Mouse (Mus musculus) lung, embryonic 15.5 days (tissue): Measurements from ENCODE around the gene Parvb. TPM values are rescaled to one million over a fixed set of nuclear protein-coding genes. Genes with fewer than 3 reads are reported as not detected.

Experiments used
- ATAC-seq: fragments of 200-750 bp; cut with Nextera tagmentation; 2 replicates; pipeline ENCODE4 v1.8.0; 2017; ENCODE audit warnings: moderate number of reproducible peaks, borderline replicate concordance; ENCODE audit not compliant: low FRiP score, low TSS enrichment; ENCODE audit errors: extremely low read depth
- H3K27ac ChIP-seq: fragments of 300-500 bp; sonication (generic); 2 replicates; pipeline ENCODE4 v1.5.1; 2015; ENCODE audit warnings: moderate library complexity, mild to moderate bottlenecking, inconsistent platforms
- H3K27me3 ChIP-seq: fragments of 300-500 bp; sonication (generic); 2 replicates; pipeline ENCODE4 v1.6.1; 2015; ENCODE audit warnings: inconsistent platforms
- H3K36me3 ChIP-seq: fragments of 300-500 bp; sonication (generic); 2 replicates; pipeline ENCODE4 v1.6.1; 2015; ENCODE audit warnings: inconsistent platforms
- H3K4me1 ChIP-seq: fragments of 300-500 bp; sonication (generic); 2 replicates; pipeline ENCODE4 v1.6.1; 2015; ENCODE audit warnings: inconsistent platforms
- H3K4me2 ChIP-seq: fragments of 300-500 bp; sonication (generic); 2 replicates; pipeline ENCODE4 v1.6.1; 2015; ENCODE audit warnings: inconsistent platforms, mild to moderate bottlenecking, moderate library complexity
- H3K4me3 ChIP-seq: fragments of 300-500 bp; sonication (generic); 2 replicates; pipeline ENCODE4 v1.5.1; 2015; ENCODE audit warnings: mild to moderate bottlenecking, inconsistent platforms
- H3K9ac ChIP-seq: fragments of 300-500 bp; sonication (generic); 2 replicates; pipeline ENCODE4 v1.6.1; 2015; ENCODE audit warnings: inconsistent platforms
- H3K9me3 ChIP-seq: fragments of 300-500 bp; sonication (generic); 2 replicates; pipeline ENCODE4 v1.6.1; 2016; ENCODE audit warnings: inconsistent platforms
- WGBS: fragments of 180-500 bp; shearing (Covaris S2); methylation state at CpG from one replicate; pipeline ENCODE4 v1.1.7; 2015; 5-methylcytosine and 5-hydroxymethylcytosine counted together
- polyA plus RNA-seq: library from polyadenylated mRNA; unstranded; fragments of >200 nt; fragmentation: Nextera tagmentation; extraction: Ambion mirVana; gene quantifications from 2 replicates; pipeline ENCODE4 v1.2.1, GENCODE M21; 2015

Parvb gene
- polyA plus RNA-seq, 1 experiment from 2014 or later: 4.6 TPM

- WGBS: 87% methylated on average over 6 of the region's 6 CpGs
- H3K27me3 ChIP-seq: no peaks in the 10 kb centered on the region
- no peaks in the 10 kb centered on the region for H3K4me1 ChIP-seq
- H3K36me3 ChIP-seq: no peaks in the 10 kb centered on the region
- no peak overlapping the region for H3K9ac ChIP-seq
- no peak for ATAC-seq
- H3K9me3 ChIP-seq: no peaks in the 10 kb centered on the region
- no peak overlapping the region for H3K4me3 ChIP-seq
- H3K27ac ChIP-seq: no peak overlapping the region
- no peak overlapping the region for H3K4me2 ChIP-seq
Observed at GRCm38 (mm10) chr15:84262630-84263029, 30.8 kb downstream of the Parvb start.

- Histone ChIP-seq H3K4me1 (no peaks in the 10 kb centered on the region), H3K4me2 (no peak overlapping the region), H3K4me3 (no peak overlapping the region), H3K27ac (no peak overlapping the region), H3K27me3 (no peaks in the 10 kb centered on the region), H3K36me3 (no peaks in the 10 kb centered on the region), H3K9me3 (no peaks in the 10 kb centered on the region), H3K9ac (no peak overlapping the region)
- ATAC-seq: no peak
- 49% methylated on average over 2 of the region's 2 CpGs for WGBS
Observed at GRCm38 (mm10) chr15:84263573-84263972, 31.7 kb downstream of the Parvb start.

GRCm38 (mm10) chr15:84265141-84265540, 33.3 kb downstream of the Parvb start:
- Histone ChIP-seq H3K27ac (no peak overlapping the region), H3K4me3 (no peak overlapping the region), H3K36me3 (no peaks in the 10 kb centered on the region), H3K4me1 (no peaks in the 10 kb centered on the region), H3K4me2 (no peak overlapping the region), H3K9me3 (no peaks in the 10 kb centered on the region), H3K27me3 (no peaks in the 10 kb centered on the region), H3K9ac (no peak overlapping the region)
- ATAC-seq: no peak
- WGBS: 55% methylated on average over 11 of the region's 11 CpGs

DNA sequence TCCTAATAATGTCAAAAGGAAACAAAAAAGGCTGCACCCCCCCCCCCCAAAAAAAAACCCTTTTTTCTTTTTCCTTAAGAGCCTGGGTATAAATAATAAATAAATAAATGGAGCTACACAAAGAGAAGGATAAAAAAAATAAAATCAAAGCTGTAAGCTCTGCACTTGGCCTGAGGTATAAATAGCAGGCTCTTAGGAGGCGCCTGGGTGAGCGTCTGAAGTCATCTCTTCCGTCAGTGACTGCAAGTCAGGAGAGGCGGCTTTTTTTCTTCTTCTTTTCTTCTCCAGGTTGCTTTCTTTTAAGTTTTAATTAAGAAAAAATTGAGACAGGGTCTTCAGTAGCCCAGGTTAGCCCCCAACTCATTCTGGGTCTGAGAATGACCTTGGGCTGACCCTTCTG, 34.4 kb downstream of the Parvb start:
- Histone ChIP-seq H3K36me3 (no peaks in the 10 kb centered on the region), H3K4me2 (no peak overlapping the region), H3K27me3 (no peaks in the 10 kb centered on the region), H3K27ac (no peak overlapping the region), H3K9me3 (no peaks in the 10 kb centered on the region), H3K9ac (no peak overlapping the region), H3K4me1 (no peaks in the 10 kb centered on the region), H3K4me3 (no peak overlapping the region)
- WGBS: 47% methylated on average over 4 of the region's 4 CpGs
- ATAC-seq: no peak

DNA sequence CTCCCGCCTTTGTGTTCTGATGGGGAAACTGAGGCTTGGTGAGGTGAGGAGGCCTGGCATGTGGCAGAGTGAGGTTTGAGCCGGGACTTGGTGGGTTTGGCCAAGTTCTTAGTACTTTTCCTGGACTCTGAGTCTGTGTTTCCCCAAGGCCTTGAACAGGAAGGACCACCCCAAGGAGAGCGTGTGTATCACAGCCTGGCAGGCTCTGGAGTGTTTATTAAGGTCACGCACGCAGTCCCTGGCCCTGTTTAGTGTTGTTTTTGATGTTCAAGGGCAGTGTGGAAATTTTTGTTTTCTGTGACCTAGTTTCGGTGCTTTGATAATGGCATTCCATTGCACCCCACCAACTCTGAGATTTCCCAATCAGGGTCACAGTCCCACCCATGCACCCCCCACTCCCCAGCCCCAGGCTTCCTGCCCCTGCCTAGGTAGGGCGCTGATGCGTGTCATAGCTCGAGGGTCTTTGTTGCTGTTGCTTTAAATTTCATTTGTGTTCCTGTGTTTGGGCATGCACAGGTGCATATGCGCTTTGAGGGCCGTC, 35.9 kb downstream of the Parvb start:
- no peak for ATAC-seq
- no peaks in the 10 kb centered on the region for H3K36me3 ChIP-seq
- no peak overlapping the region for H3K4me3 ChIP-seq
- H3K4me1 ChIP-seq: no peaks in the 10 kb centered on the region
- H3K27ac ChIP-seq: no peak overlapping the region
- H3K4me2 ChIP-seq: no peak overlapping the region
- no peaks in the 10 kb centered on the region for H3K27me3 ChIP-seq
- H3K9me3 ChIP-seq: no peaks in the 10 kb centered on the region
- 82% methylated on average over 11 of the region's 11 CpGs for WGBS
- H3K9ac ChIP-seq: no peak overlapping the region

- no peak for ATAC-seq
Observed at GRCm38 (mm10) chr15:84269107-84269633, 37.3 kb downstream of the Parvb start.

DNA sequence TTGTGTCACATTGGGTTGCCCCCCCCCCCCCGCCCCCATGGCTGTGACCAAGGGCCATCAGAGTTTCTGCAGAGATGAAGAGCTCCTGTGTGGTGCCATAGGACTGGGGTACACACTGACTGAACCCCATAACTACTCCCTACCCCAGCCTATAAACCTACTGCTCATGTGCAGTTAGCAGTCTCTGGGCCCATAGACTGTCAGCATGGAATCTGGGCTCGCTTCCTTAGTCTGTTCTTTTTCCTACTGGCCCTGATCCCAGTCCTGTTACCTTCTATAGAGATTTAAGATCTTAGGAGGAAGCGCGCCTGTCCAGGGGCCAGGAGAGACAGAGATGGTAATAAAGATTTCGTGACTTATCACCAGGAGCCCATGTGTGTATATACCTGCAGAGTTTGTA, 38.2 kb downstream of the Parvb start:
- 82% methylated on average over 5 of the region's 5 CpGs for WGBS
- H3K9ac ChIP-seq: no peak overlapping the region
- H3K4me2 ChIP-seq: no peak overlapping the region
- no peak overlapping the region for H3K4me3 ChIP-seq
- no peaks in the 10 kb centered on the region for H3K9me3 ChIP-seq
- H3K27me3 ChIP-seq: no peaks in the 10 kb centered on the region
- no peaks in the 10 kb centered on the region for H3K4me1 ChIP-seq
- H3K27ac ChIP-seq: no peak overlapping the region
- ATAC-seq: no peak
- no peaks in the 10 kb centered on the region for H3K36me3 ChIP-seq

More at GRCm38 (mm10) chr15:84269107-84269633, 37.3 kb downstream of the Parvb start:
- no peaks in the 10 kb centered on the region for H3K36me3 ChIP-seq
- H3K9ac ChIP-seq: no peak overlapping the region
- no peaks in the 10 kb centered on the region for H3K9me3 ChIP-seq
- H3K27me3 ChIP-seq: no peaks in the 10 kb centered on the region
- no peaks in the 10 kb centered on the region for H3K4me1 ChIP-seq
- no peak overlapping the region for H3K27ac ChIP-seq
- no peak overlapping the region for H3K4me3 ChIP-seq
- H3K4me2 ChIP-seq: no peak overlapping the region
- WGBS: 85% methylated on average over 10 of the region's 10 CpGs

- no peak for ATAC-seq
- Histone ChIP-seq H3K36me3 (no peaks in the 10 kb centered on the region), H3K9ac (no peak overlapping the region), H3K4me2 (no peak overlapping the region), H3K27ac (no peak overlapping the region), H3K9me3 (no peaks in the 10 kb centered on the region), H3K27me3 (no peaks in the 10 kb centered on the region), H3K4me3 (no peak overlapping the region), H3K4me1 (no peaks in the 10 kb centered on the region)
- 74% methylated on average over 6 of the region's 6 CpGs for WGBS
Observed at GRCm38 (mm10) chr15:84270463-84270862, 38.6 kb downstream of the Parvb start.

DNA sequence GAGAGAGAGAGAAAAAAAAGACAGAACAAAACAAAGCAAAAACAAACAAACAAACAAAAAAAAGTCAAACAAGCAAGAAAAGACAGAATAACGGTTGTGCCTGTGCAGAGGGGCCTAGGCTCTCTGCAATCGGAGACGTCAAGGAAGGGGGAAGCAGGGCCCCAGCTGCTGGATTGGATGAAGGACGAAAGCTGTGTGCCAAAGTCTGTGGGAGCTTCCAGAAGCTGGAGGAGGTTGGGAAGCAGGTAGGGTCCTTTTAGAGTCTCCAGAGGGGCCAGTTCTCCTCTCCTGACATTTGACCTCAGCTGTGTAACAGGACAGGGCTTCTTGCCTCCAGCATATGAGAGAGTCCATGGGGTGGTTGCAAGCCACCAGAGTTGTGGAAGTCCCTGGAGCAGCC, 44.2 kb downstream of the Parvb start:
- H3K4me2 ChIP-seq: no peak overlapping the region
- H3K9ac ChIP-seq: no peak overlapping the region
- ATAC-seq: no peak
- no peak overlapping the region for H3K27ac ChIP-seq
- H3K4me3 ChIP-seq: no peak overlapping the region
- no peaks in the 10 kb centered on the region for H3K4me1 ChIP-seq
- H3K36me3 ChIP-seq: no peaks in the 10 kb centered on the region
- no peaks in the 10 kb centered on the region for H3K9me3 ChIP-seq
- WGBS: 76% methylated on average over 4 of the region's 4 CpGs
- no peaks in the 10 kb centered on the region for H3K27me3 ChIP-seq

DNA sequence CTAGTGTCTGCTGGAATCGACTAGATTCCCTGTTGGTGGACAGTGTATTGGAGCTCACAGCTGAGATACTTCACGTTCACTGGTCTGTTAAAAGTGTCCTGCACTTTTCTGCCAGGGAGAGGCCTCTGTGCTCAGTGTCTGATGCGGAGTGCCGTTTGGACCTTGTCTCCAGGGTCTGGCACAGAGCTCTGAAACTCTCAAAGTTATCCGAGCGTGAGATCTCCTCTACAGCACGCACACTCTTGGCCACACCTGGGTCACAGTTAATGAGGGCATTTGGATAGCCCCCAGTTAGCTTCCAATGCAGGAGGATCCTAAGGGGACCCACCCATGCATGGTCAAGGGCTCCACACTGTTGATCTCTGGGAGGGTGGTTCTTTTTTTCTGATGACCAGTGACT, 46.2 kb downstream of the Parvb start:
- Histone ChIP-seq H3K27ac (no peak overlapping the region), H3K4me2 (no peak overlapping the region), H3K9me3 (no peaks in the 10 kb centered on the region), H3K4me3 (no peak overlapping the region), H3K36me3 (no peaks in the 10 kb centered on the region), H3K4me1 (no peaks in the 10 kb centered on the region), H3K27me3 (no peaks in the 10 kb centered on the region), H3K9ac (no peak overlapping the region)
- 78% methylated on average over 7 of the region's 7 CpGs for WGBS
- no peak for ATAC-seq

DNA sequence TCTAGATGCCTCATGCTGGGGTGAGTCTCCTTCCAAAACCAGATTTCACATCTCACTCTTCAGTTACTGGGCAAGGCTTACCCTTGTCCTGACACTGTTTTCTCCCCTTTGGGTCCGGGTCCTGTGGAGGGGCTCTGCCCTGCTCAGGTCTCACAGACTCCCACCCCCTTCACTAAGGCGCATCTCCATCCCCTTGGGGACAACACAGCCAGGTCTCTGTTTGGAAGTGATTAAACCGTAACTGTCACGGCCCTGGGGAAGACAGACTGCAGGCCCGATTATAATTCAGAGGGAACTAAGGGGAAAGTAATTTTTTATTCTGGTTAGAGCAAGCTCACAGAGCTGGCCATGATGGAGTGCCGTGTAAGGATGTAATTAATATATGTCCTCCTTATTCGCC, 46.8 kb downstream of the Parvb start:
- Histone ChIP-seq H3K9ac (no peak overlapping the region), H3K4me1 (no peaks in the 10 kb centered on the region), H3K4me3 (no peak overlapping the region), H3K36me3 (no peaks in the 10 kb centered on the region), H3K4me2 (no peak overlapping the region), H3K9me3 (no peaks in the 10 kb centered on the region), H3K27me3 (no peaks in the 10 kb centered on the region), H3K27ac (no peak overlapping the region)
- ATAC-seq: no peak
- WGBS: 63% methylated on average over 7 of the region's 7 CpGs

- Histone ChIP-seq H3K27me3 (no peaks in the 10 kb centered on the region), H3K27ac (no peak overlapping the region), H3K4me2 (no peak overlapping the region), H3K4me1 (no peaks in the 10 kb centered on the region), H3K9ac (no peak overlapping the region), H3K9me3 (no peaks in the 10 kb centered on the region), H3K36me3 (no peaks in the 10 kb centered on the region), H3K4me3 (no peak overlapping the region)
- no peak for ATAC-seq
- WGBS: 77% methylated on average over 8 of the region's 8 CpGs
Observed at GRCm38 (mm10) chr15:84280309-84280708, 48.5 kb downstream of the Parvb start.
